Comparison of ENCODE assay signal across 8 mouse cellular contexts in the genomic region with DNA sequence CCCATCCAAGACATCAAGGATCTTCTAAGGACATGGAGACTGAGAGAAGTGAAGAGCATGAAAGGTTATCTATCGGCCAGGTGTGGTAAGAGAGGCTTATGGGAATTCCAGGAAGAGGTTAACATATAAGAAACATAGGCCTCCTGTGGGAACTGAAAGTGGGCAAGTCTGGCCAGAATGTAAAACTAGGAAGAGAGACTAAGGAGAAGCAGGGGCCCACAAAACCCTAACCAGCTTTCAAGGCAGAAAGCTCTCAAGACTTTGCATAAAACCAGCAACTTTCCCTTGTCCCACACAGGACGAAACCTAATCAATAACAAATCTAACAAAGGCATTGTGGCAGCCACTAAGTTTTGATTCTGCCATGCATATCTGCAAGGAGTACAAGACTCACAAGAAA. TPM values are rescaled to one million over a fixed set of nuclear protein-coding genes. Genes with fewer than 3 reads are reported as not detected.
DNase-seq lines count a peak whose midpoint lies in the region; ATAC-seq and TF ChIP-seq lines count a peak whose summit lies in the region.

No protein-coding gene starts in this region.

- no peaks in the 10 kb centered on the region for H3K9me3 ChIP-seq in heart, embryonic 12.5 days (replicated peaks)
- no peaks in the 10 kb centered on the region for H3K9me3 ChIP-seq in G1E (replicated peaks)
- no peaks in the 10 kb centered on the region for H3K9me3 ChIP-seq in hindbrain, embryonic 10.5 days
- no peaks in the 10 kb centered on the region for H3K9me3 ChIP-seq in midbrain, embryonic 10.5 days (replicated peaks)

- H3K27me3 ChIP-seq in heart, embryonic 12.5 days (replicated peaks), result no peaks in the 10 kb centered on the region
- no peaks in the 10 kb centered on the region for H3K27me3 ChIP-seq in G1E (ENCODE audit: insufficient read depth, low read length)
- no peaks in the 10 kb centered on the region for H3K27me3 ChIP-seq in hindbrain, embryonic 10.5 days (ENCODE audit: insufficient read depth, poor library complexity, severe bottlenecking)
- H3K27me3 ChIP-seq in midbrain, embryonic 10.5 days (ENCODE audit: low read depth, poor library complexity, severe bottlenecking), result no peaks in the 10 kb centered on the region

- intact Hi-C loops in heart, postnatal 25 days (cut with DNase I), result loop anchor here (2.0 to 5.0 kb wide), 2 partner anchors 25 to 36 kb away; no protein-coding TSS in a partner anchor

- H3K36me3 ChIP-seq in heart, embryonic 12.5 days, result no peaks in the 10 kb centered on the region
- peaks cover 27% of the 10 kb centered on the region for H3K36me3 ChIP-seq in G1E (replicated peaks)
- peaks cover 10% of the 10 kb centered on the region; the same call in 1 of the 2 replicates for H3K36me3 ChIP-seq in hindbrain, embryonic 10.5 days
- 0 out of 2 replicates have a peak, but pooled peaks cover 2% of the 10 kb centered on the region for H3K36me3 ChIP-seq in midbrain, embryonic 10.5 days

- peak overlapping the region; percentile 83 for H3K4me2 ChIP-seq in heart, embryonic 12.5 days

- H3K4me3 ChIP-seq in heart, embryonic 12.5 days, result no peak overlapping the region
- H3K4me3 ChIP-seq in G1E (ENCODE audit: low read depth, low read length), result peak overlapping the region; percentile 41; the same call in 1 of the 2 replicates
- peak overlapping the region; percentile 82 for H3K4me3 ChIP-seq in hindbrain, embryonic 10.5 days
- peak overlapping the region; percentile 81 for H3K4me3 ChIP-seq in midbrain, embryonic 10.5 days

- peak overlapping the region; percentile 26; the same call in 1 of the 2 replicates for H3K9ac ChIP-seq in heart, embryonic 12.5 days

- no peak overlapping the region for H3K27ac ChIP-seq in heart, embryonic 12.5 days (ENCODE audit: poor library complexity, severe bottlenecking)
- H3K27ac ChIP-seq in hindbrain, embryonic 10.5 days, result no peak overlapping the region
- H3K27ac ChIP-seq in midbrain, embryonic 10.5 days (replicated peaks), result no peak overlapping the region

- H3K4me1 ChIP-seq in heart, embryonic 12.5 days (replicated peaks), result peaks cover 40% of the 10 kb centered on the region
- H3K4me1 ChIP-seq in G1E (ENCODE audit: insufficient read depth, low read depth, low read length), result peaks cover 66% of the 10 kb centered on the region
- peaks cover 46% of the 10 kb centered on the region for H3K4me1 ChIP-seq in hindbrain, embryonic 10.5 days (replicated peaks)
- H3K4me1 ChIP-seq in midbrain, embryonic 10.5 days, result peaks cover 38% of the 10 kb centered on the region

- no peak for DNase-seq in heart, postnatal 25 days (ENCODE audit: low spot score)
- DNase-seq in G1E (ENCODE audit: low spot score), result no peak
- DNase-seq in hindbrain, embryonic 10.5 days (ENCODE audit: low spot score), result no peak
- no peak for DNase-seq in midbrain, embryonic 10.5 days (ENCODE audit: low spot score)
- no peak for DNase-seq in testis, postnatal 14 days (ENCODE audit: low spot score)
- DNase-seq in thymus, postnatal 25 days, result no peak

- TF ChIP-seq CTCF in G1E (IDR thresholded peaks at IDR 0.05; ENCODE audit: low read depth, low read length), result no peak

- no peak for ATAC-seq in heart, embryonic 12.5 days (ENCODE audit: insufficient number of reproducible peaks, low FRiP score)
- ATAC-seq in G1E (ENCODE audit: extremely low read depth, insufficient number of reproducible peaks, low FRiP score, poor library complexity, severe bottlenecking), result no peak
- no peak for ATAC-seq in CD4-positive, CD25-positive, alpha-beta regulatory T cell, adult 4 months

- WGBS in heart, embryonic 12.5 days, result 71% methylated on average over 2 of the region's 2 CpGs
- 75% methylated on average over 2 of the region's 2 CpGs for WGBS in hindbrain, embryonic 10.5 days
- WGBS in midbrain, embryonic 10.5 days, result 80% methylated on average over 2 of the region's 2 CpGs

RNA-seq across cellular contexts. Expression of a gene that starts 1.4 kb away (rescaled TPM):
- polyA plus RNA-seq in heart, embryonic 12.5 days (2016; fragmentation: Nextera tagmentation; extraction: Ambion mirVana), result 37.5 and 38.5 TPM in 2 replicates
- total RNA-seq in heart, postnatal 25 days (2021), result 10 to 100 TPM; 20.0 to 21.9 TPM
- total RNA-seq in G1E (2014; fragmentation: Nextera tagmentation) (14.9 and 17.2 TPM in 2 replicates), G1E (2017) (31.4 and 37.9 TPM in 2 replicates)
- 3.8 and 5.6 TPM in 2 replicates for polyA plus RNA-seq in G1E (2012)
- 57.9 and 58.0 TPM in 2 replicates for polyA plus RNA-seq in hindbrain, embryonic 10.5 days (2016; fragmentation: Nextera tagmentation; extraction: Ambion mirVana)
- 59.3 and 61.0 TPM in 2 replicates for polyA plus RNA-seq in midbrain, embryonic 10.5 days (2016; fragmentation: Nextera tagmentation; extraction: Ambion mirVana)
- polyA plus RNA-seq in CD4-positive, CD25-positive, alpha-beta regulatory T cell, adult 4 months (2017; shearing (Covaris generic)), result 10 to 100 TPM; 25.5 to 32.4 TPM

RNA-seq across cellular contexts. Expression of a gene that starts 1.5 kb away (rescaled TPM):
- polyA plus RNA-seq in heart, embryonic 12.5 days (2016; fragmentation: Nextera tagmentation; extraction: Ambion mirVana), result 23.0 and 25.4 TPM in 2 replicates
- 10 to 100 TPM; 16.7 to 20.2 TPM for total RNA-seq in heart, postnatal 25 days (2021)
- total RNA-seq in G1E (2014; fragmentation: Nextera tagmentation) (80.8 and 89.0 TPM in 2 replicates), G1E (2017) (16.1 and 21.1 TPM in 2 replicates)
- polyA plus RNA-seq in G1E (2012), result 106 and 133 TPM in 2 replicates
- 31.4 TPM in 2 replicates for polyA plus RNA-seq in hindbrain, embryonic 10.5 days (2016; fragmentation: Nextera tagmentation; extraction: Ambion mirVana)
- 25.9 and 30.3 TPM in 2 replicates for polyA plus RNA-seq in midbrain, embryonic 10.5 days (2016; fragmentation: Nextera tagmentation; extraction: Ambion mirVana)
- 10 to 100 TPM; 22.5 to 22.7 TPM for polyA plus RNA-seq in CD4-positive, CD25-positive, alpha-beta regulatory T cell, adult 4 months (2017; shearing (Covaris generic))
